Mouse (Mus musculus): ENCODE measurements around the gene Tnpo3.

- no peak for TF ChIP-seq CTCF (IDR thresholded peaks at IDR 0.05; ENCODE audit: borderline replicate concordance, extremely low read depth, insufficient read depth, insufficient read length)
- TF ChIP-seq POLR2A (IDR thresholded peaks at IDR 0.05; ENCODE audit: borderline replicate concordance, extremely low read depth, insufficient read depth, insufficient read length, poor library complexity, severe bottlenecking): peak; percentile 9; the same call in 1 of the 2 replicates
Measured at GRCm38 (mm10) chr6:29609111-29610019, at the start of gene Tnpo3.

All from brain, embryonic 14.5 days (tissue).